Mouse (Mus musculus): ENCODE measurements around the gene Cpa5. TPM values are rescaled to one million over a fixed set of nuclear protein-coding genes. Genes with fewer than 3 reads are reported as not detected.

The Cpa5 gene
- total and polyA plus RNA-seq, 3 experiments = not detected

DNA sequence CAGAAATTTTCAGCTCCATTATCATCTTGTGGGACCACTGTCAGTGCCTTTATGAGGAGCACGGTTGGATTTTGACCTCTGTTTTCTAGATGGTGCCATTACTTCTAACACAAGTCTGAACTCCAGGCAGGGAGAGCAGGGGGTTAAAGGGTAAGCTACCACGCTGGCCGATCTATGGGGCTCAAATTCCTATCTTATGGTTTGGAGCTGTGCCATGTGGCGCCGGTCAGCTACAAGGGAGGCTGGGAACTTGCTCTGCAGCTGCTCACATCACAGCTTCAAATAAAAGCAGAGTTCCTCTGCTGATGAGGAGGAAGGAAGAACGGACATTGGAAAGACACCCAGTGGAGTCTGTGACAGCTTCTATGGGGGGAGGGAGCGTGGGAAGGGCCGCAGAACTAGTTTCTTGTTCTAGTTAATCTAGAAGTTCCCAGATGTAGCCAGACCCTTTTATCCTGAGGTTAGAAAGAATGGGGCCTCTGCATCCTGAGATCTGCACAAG is 24.6 kb downstream of the Cpa5 start:
- no peaks in the 10 kb centered on the region for H3K27me3 ChIP-seq (ENCODE audit: control insufficient read depth in 1 of 2, insufficient read depth in 2 of 2, low read length in 2 of 2)
- H3K9me3 ChIP-seq (replicated peaks; ENCODE audit: insufficient read depth, low read length) = no peaks in the 10 kb centered on the region
- no peak for DNase-seq (ENCODE audit: low read depth, low spot score)
- H3K4me3 ChIP-seq (ENCODE audit: control insufficient read depth in 1 of 2, insufficient read depth in 1 of 2, low read depth in 2 of 2, low read length in 2 of 2) = no peak overlapping the region
- H3K4me1 ChIP-seq (ENCODE audit: control insufficient read depth in 1 of 2, insufficient read depth in 2 of 2, low read length in 2 of 2) = peaks cover 7 to 14% of the 10 kb centered on the region in 2 experiments
- H3K9ac ChIP-seq (ENCODE audit: control insufficient read depth, low read depth, low read length, poor library complexity, severe bottlenecking) = no peak overlapping the region
- no peaks in the 10 kb centered on the region for H3K79me2 ChIP-seq (ENCODE audit: control insufficient read depth, insufficient read depth, low read length, poor library complexity)
- no peak for TF ChIP-seq MAZ (IDR thresholded peaks at IDR 0.05; ENCODE audit: low read depth, low read length)
- no peak for TF ChIP-seq SIN3A (IDR thresholded peaks at IDR 0.05; ENCODE audit: low read length)
- TF ChIP-seq MAX (IDR thresholded peaks at IDR 0.05; ENCODE audit: low read length) = no peak
- H3K27ac ChIP-seq (ENCODE audit: control insufficient read depth, low read depth, low read length) = no peak overlapping the region
- H3K36me3 ChIP-seq (ENCODE audit: control insufficient read depth in 1 of 2, insufficient read depth in 2 of 2, low read length in 2 of 2) = peaks cover 0 to 4% of the 10 kb centered on the region in 2 experiments; a peak in 2 of 4 replicates

DNA sequence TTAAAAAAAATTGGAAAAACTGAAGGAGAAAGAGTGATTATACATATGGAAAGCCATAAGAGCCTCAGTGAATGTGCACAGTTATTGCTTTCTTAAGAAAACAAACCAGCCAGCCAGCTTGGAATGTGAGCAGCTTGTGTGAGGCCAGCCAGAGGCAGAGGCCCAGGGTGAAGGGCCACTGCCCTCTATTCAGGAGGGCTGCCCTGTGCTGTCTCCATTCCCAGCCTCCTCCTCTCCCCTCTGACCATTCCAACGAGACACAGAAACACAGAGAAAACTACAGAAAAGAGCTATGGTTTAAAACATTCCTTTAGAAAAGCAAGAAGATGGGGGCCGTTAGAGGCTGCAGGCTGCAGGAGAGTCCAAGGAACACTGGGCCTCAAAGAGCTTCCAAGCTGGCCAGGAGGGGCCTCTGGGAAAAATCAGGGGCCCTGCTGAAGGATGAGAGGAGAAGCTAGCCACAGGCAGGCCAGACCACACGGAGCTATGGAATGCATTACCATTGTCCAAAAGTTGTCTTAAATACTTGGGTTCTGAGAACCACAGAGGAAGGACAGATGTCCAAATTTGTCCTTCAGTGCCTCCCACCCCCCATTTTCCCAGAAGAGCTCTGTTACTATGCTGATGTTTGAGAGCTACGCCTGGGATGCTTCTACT is 25.5 kb downstream of the Cpa5 start:
- no peak for DNase-seq (ENCODE audit: low read depth, low spot score)
- no peaks in the 10 kb centered on the region for H3K27me3 ChIP-seq (ENCODE audit: control insufficient read depth in 1 of 2, insufficient read depth in 2 of 2, low read length in 2 of 2)
- no peaks in the 10 kb centered on the region for H3K9me3 ChIP-seq (replicated peaks; ENCODE audit: insufficient read depth, low read length)
- H3K79me2 ChIP-seq (ENCODE audit: control insufficient read depth, insufficient read depth, low read length, poor library complexity) = no peaks in the 10 kb centered on the region
- H3K9ac ChIP-seq (ENCODE audit: control insufficient read depth, low read depth, low read length, poor library complexity, severe bottlenecking) = no peak overlapping the region
- no peak overlapping the region for H3K27ac ChIP-seq (ENCODE audit: control insufficient read depth, low read depth, low read length)
- peaks cover 0 to 4% of the 10 kb centered on the region in 2 experiments; a peak in 2 of 4 replicates for H3K36me3 ChIP-seq (ENCODE audit: control insufficient read depth in 1 of 2, insufficient read depth in 2 of 2, low read length in 2 of 2)
- no peak overlapping the region for H3K4me3 ChIP-seq (ENCODE audit: control insufficient read depth in 1 of 2, insufficient read depth in 1 of 2, low read depth in 2 of 2, low read length in 2 of 2)
- no peak for TF ChIP-seq CTCF (IDR thresholded peaks at IDR 0.05 in 2 of 3, conservative IDR thresholded peaks at IDR 0.05 in 1 of 3; ENCODE audit: control insufficient read depth in 1 of 3, insufficient read depth in 1 of 3, low read depth in 2 of 3, low read length in 3 of 3, poor library complexity in 1 of 3, severe bottlenecking in 1 of 3)
- TF ChIP-seq TCF12 (IDR thresholded peaks at IDR 0.05; ENCODE audit: low read depth, low read length) = no peak
- TF ChIP-seq USF1 (IDR thresholded peaks at IDR 0.05; ENCODE audit: low read depth, low read length) = no peak
- TF ChIP-seq POLR2A (IDR thresholded peaks at IDR 0.05; ENCODE audit: control insufficient read depth in 1 of 2, insufficient read depth in 1 of 2, low read depth in 1 of 2, low read length in 2 of 2, poor library complexity in 1 of 2) = no peak
- TF ChIP-seq MEF2A (IDR thresholded peaks at IDR 0.05; ENCODE audit: extremely low read depth, insufficient replicate concordance, low read depth, low read length, poor library complexity, severe bottlenecking) = no peak
- TF ChIP-seq USF2 (IDR thresholded peaks at IDR 0.05; ENCODE audit: borderline replicate concordance in 1 of 2, insufficient read depth in 1 of 2, low read depth in 1 of 2, low read length in 2 of 2) = no peak
- TF ChIP-seq HCFC1 (IDR thresholded peaks at IDR 0.05; ENCODE audit: low read depth, low read length) = no peak
- no peak for TF ChIP-seq MAX (IDR thresholded peaks at IDR 0.05; ENCODE audit: low read length)
- H3K4me1 ChIP-seq (ENCODE audit: control insufficient read depth in 1 of 2, insufficient read depth in 2 of 2, low read length in 2 of 2) = peaks cover 7 to 14% of the 10 kb centered on the region in 2 experiments

DNA sequence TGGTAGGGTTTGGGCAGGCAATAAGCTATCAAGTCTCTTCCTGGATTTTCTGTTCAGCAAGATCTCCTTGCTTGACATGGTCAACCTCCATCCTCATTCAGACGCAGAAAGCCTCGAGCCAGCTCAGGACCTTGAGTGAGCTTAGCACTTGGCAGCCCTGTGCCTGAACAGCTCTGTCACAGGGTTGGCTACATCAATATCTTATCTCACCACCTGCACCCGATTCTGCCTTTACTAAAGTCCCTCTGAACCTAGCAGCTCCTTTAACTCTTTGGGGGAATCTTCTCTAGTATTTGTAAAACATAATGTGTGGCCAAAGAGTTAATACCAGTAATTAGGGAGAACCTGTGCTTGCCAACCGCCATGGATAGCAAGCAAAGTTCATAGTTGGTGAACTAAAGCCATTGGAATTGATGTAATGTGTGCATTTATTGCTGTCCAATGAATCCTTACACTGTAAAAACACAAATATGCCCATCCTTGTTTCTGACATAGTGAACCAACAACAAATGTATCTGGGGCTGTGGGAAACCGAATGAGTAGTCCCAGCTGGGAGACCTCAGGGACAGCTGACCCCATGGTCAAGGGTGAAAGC is 28.0 kb downstream of the Cpa5 start, which contains the start of gene Cpa1:
Cpa1 (plus strand) TSS at position 545 of the 595 bp plus-strand sequence.
- Histone ChIP-seq H3K27ac (ENCODE audit: control insufficient read depth, low read depth, low read length) (no peak within 1 kb of the TSS), H3K79me2 (ENCODE audit: control insufficient read depth, insufficient read depth, low read length, poor library complexity) (no peaks in the 10 kb centered on the region), H3K9ac (ENCODE audit: control insufficient read depth, low read depth, low read length, poor library complexity, severe bottlenecking) (no peak within 1 kb of the TSS), H3K4me1 (ENCODE audit: control insufficient read depth in 1 of 2, insufficient read depth in 2 of 2, low read length in 2 of 2) (peaks cover 9 to 14% of the 10 kb centered on the region in 2 experiments), H3K36me3 (ENCODE audit: control insufficient read depth in 1 of 2, insufficient read depth in 2 of 2, low read length in 2 of 2) (peaks cover 0 to 4% of the 10 kb centered on the region in 2 experiments; a peak in 2 of 4 replicates), H3K9me3 (replicated peaks; ENCODE audit: insufficient read depth, low read length) (no peaks in the 10 kb centered on the region), H3K27me3 (ENCODE audit: control insufficient read depth in 1 of 2, insufficient read depth in 2 of 2, low read length in 2 of 2) (no peaks in the 10 kb centered on the region), H3K4me3 (ENCODE audit: control insufficient read depth in 1 of 2, insufficient read depth in 1 of 2, low read depth in 2 of 2, low read length in 2 of 2) (no peak within 1 kb of the TSS)
- DNase-seq (ENCODE audit: low read depth, low spot score) = peak; percentile 56
- TF ChIP-seq EP300 (IDR thresholded peaks at IDR 0.05; ENCODE audit: low read depth in 1 of 2, low read length in 2 of 2) = peak; percentile 53 to 58; a peak in 2 of 4 replicates
- peak; percentile 74 for TF ChIP-seq GATA1 (IDR thresholded peaks at IDR 0.05; ENCODE audit: low read depth, low read length)
- no peak for TF ChIP-seq USF2 (IDR thresholded peaks at IDR 0.05; ENCODE audit: borderline replicate concordance in 1 of 2, insufficient read depth in 1 of 2, low read depth in 1 of 2, low read length in 2 of 2)
- peak; percentile 28; the same call in 1 of the 2 replicates for TF ChIP-seq TAL1 (IDR thresholded peaks at IDR 0.05; ENCODE audit: low read length)
- no peak for TF ChIP-seq MAFK (IDR thresholded peaks at IDR 0.05; ENCODE audit: borderline replicate concordance, low read depth, low read length)
- TF ChIP-seq USF1 (IDR thresholded peaks at IDR 0.05; ENCODE audit: low read depth, low read length) = no peak
- TF ChIP-seq CHD2 (IDR thresholded peaks at IDR 0.05; ENCODE audit: low read length) = no peak
- peak; percentile 50; the same call in 1 of the 2 replicates for TF ChIP-seq TCF12 (IDR thresholded peaks at IDR 0.05; ENCODE audit: low read depth, low read length)
- TF ChIP-seq ZNF384 (IDR thresholded peaks at IDR 0.05; ENCODE audit: low read depth, low read length) = no peak
- TF ChIP-seq ETS1 (IDR thresholded peaks at IDR 0.05; ENCODE audit: low read depth, low read length) = no peak
- TF ChIP-seq E2F4 (IDR thresholded peaks at IDR 0.05; ENCODE audit: borderline replicate concordance, low read depth, low read length) = no peak
